Mouse (Mus musculus) embryonic fibroblast, embryonic 13.5 days (primary cell): Measurements from ENCODE around the gene Mtif2.

Experiments used
- CTCF ChIP-seq: IDR thresholded peaks from 2 replicates; pipeline ENCODE4 v1.5.1; 2011; ENCODE audit warnings: mild to moderate bottlenecking, control low read depth, low read length, moderate library complexity, borderline replicate concordance; ENCODE audit not compliant: insufficient read depth
- POLR2A ChIP-seq: IDR thresholded peaks from 2 replicates; pipeline ENCODE4 v1.6.1; 2011; ENCODE audit warnings: low read depth, mild to moderate bottlenecking, control low read depth, low read length, moderate library complexity

GRCm38 (mm10) chr11:29544225-29544945 lies 18.2 kb downstream of the Mtif2 start:
- TF ChIP-seq CTCF (no peak), POLR2A (peak; percentile 27; the same call in 1 of the 2 replicates)
